Mouse (Mus musculus) limb, embryonic 10.5 days (tissue): ENCODE results near the gene Nexn. TPM values are rescaled to one million over a fixed set of nuclear protein-coding genes. Genes with fewer than 3 reads are reported as not detected.
A peak's percentile ranks its signal among the peaks of the same experiment; 100 is the strongest.
"Not testable (repeated sequence)": the region's sequence is repeated elsewhere in the genome, so short reads cannot be mapped to it uniquely, and the experiment has no call there.

Experiments used
- DNase-seq: peaks from one replicate; pipeline ENCODE4 v3.0.0-alpha.2; 2017; ENCODE audit warnings: low spot score
- H3K27ac ChIP-seq: fragments of 300-500 bp; sonication (generic); 2 replicates; pipeline ENCODE4 v1.5.1; 2016; ENCODE audit warnings: mild to moderate bottlenecking
- H3K27me3 ChIP-seq: fragments of 300-500 bp; sonication (generic); 2 replicates; pipeline ENCODE4 v1.6.1; 2016; ENCODE audit warnings: low read depth, mild to moderate bottlenecking; ENCODE audit not compliant: poor library complexity, severe bottlenecking
- H3K36me3 ChIP-seq: fragments of 300-500 bp; sonication (generic); 2 replicates; pipeline ENCODE4 v1.6.1; 2016; ENCODE audit warnings: mild to moderate bottlenecking, moderate library complexity
- H3K4me1 ChIP-seq: fragments of 300-500 bp; sonication (generic); 2 replicates; pipeline ENCODE4 v1.6.1; 2016
- H3K4me3 ChIP-seq: fragments of 300-500 bp; sonication (generic); 2 replicates; pipeline ENCODE4 v1.5.1; 2016; ENCODE audit warnings: mild to moderate bottlenecking, moderate library complexity
- H3K9me3 ChIP-seq: fragments of 300-500 bp; sonication (generic); replicated peaks from 2 replicates; pipeline ENCODE4 v1.6.1; 2016; ENCODE audit warnings: mild to moderate bottlenecking
- WGBS: fragments of 180-500 bp; shearing (Covaris S2); methylation state at CpG from one replicate; pipeline ENCODE4 v1.1.7; 2016; 5-methylcytosine and 5-hydroxymethylcytosine counted together
- polyA plus RNA-seq: library from polyadenylated mRNA; unstranded; fragments of >200 nt; fragmentation: Nextera tagmentation; extraction: Ambion mirVana; gene quantifications from 2 replicates; pipeline ENCODE4 v1.2.1, GENCODE M21; 2016

Nexn gene
- polyA plus RNA-seq, 1 experiment from 2014 or later, result 3.0 TPM

DNA sequence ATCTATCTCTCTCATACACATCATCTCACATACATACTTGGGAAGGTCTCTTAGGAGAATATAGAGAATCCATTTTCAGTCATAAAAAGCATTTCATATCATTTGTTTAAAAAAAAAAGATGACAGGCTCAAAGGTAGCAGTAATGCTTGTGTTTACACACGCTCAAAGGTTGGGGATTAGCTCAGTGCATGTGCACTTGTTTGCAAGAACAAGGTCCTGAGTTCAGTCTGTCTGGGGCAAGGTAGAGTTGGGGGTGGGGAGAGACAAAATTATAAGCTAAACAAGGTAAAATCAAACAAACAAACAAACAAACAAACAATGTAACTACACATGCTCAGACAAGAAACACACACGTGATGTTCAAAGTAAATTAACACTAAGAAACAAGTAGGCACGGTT is 65.0 kb downstream of the Nexn start:
- Histone ChIP-seq H3K4me1 (no peaks in the 10 kb centered on the region), H3K27ac (no peak overlapping the region), H3K27me3 (no peaks in the 10 kb centered on the region), H3K9me3 (no peaks in the 10 kb centered on the region), H3K4me3 (no peak overlapping the region), H3K36me3 (no peaks in the 10 kb centered on the region)
- no peak for DNase-seq
- 90% methylated on average over 3 of the region's 3 CpGs for WGBS

DNA sequence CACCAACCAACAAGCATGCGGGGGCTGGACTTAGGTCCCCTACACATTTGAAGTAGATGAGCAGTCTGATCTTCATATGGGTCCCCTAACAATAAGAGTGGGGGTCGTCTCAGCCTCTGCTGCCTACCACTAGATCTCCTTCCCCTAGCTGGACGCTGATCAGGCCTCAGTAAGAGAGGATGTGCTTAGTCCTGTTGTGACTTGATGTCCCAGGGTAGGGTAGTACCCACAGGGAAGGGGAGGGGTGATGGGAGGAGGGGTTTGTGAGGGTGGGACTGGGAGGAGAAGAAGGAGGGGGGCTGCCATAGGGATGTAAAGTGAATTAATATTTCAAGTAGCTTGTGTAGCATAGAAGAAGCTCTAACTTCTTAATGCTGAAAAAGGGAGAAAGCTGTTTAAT is 67.0 kb downstream of the Nexn start:
- Histone ChIP-seq H3K4me1 (peaks cover 3% of the 10 kb centered on the region), H3K4me3 (no peak overlapping the region), H3K36me3 (no peaks in the 10 kb centered on the region), H3K27me3 (no peaks in the 10 kb centered on the region), H3K27ac (no peak overlapping the region), H3K9me3 (no peaks in the 10 kb centered on the region)
- WGBS, result 63% methylated on average over 3 of the region's 3 CpGs
- no peak for DNase-seq

DNA sequence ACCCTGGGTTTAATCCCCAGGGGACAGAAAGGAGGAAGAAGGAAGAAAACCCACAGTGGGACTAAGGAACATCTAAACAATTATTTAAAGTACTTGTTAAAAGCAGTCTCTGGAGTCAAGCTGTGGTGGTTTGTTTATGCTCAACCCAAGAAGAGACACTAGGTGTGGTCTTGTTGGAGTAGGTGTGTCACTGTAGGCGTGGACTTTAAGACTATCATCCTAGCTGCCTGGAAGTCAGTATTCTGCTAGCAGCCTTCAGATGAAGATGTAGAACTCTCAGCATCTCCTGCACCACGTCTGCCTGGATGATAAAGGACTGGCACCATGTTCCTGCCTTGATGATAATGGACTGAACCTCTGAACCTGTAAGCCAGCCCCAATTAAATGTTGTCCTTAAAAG is 68.9 kb downstream of the Nexn start:
- H3K27me3 ChIP-seq, H3K9me3 ChIP-seq, DNase-seq, H3K36me3 ChIP-seq, H3K4me3 ChIP-seq, H3K4me1 ChIP-seq, H3K27ac ChIP-seq: not testable (repeated sequence)
- WGBS, result 27% methylated on average over 2 of the region's 2 CpGs

DNA sequence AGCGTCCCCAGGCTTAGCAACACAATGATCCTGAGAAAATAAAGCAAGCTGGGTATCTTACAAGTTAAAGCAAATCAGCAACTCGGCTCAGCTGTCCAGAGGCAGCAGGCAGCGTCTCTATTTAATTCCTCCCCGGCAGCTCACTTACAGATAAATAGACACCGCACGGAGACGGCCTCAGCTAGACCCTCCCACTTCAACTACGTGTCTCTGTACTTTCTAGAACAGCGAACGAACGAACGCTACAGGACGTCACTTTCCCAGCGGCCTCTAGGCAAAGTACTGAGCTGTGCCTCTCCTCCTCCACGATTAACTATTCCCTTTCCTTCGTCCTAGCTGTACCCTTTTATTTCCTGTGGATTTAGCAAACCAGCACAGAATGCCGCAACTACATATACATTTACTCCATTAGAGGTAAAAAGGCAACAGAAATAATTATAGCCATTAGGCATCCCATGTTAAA is 72.5 kb downstream of the Nexn start:
- DNase-seq, result peak; percentile 70
- peaks cover 20% of the 10 kb centered on the region for H3K4me1 ChIP-seq
- no peaks in the 10 kb centered on the region for H3K27me3 ChIP-seq
- H3K36me3 ChIP-seq, result no peaks in the 10 kb centered on the region
- peak overlapping the region; percentile 60 for H3K4me3 ChIP-seq
- H3K27ac ChIP-seq, result peak overlapping the region; percentile 81
- H3K9me3 ChIP-seq, result no peaks in the 10 kb centered on the region
- 1% methylated on average over 17 of the region's 17 CpGs for WGBS

DNA sequence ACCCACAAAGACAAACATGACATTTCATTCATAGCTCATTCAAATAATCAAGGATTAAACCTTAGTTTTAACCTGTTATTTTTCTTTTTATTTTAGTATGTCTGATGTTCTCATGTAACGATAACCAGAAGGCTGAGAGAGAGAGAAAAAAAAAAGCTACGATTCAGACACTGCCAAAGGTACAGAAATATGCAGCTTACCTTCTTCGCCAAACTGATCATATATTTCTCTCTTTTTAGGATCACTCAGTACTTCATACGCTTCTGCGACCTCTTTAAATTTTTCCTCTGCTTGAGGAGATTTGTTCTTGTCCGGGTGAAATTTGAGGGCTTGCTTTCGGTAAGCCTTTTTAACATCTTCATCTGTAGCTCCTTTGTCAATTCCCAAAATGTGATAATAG is 73.0 kb downstream of the Nexn start:
- peak overlapping the region; percentile 60 for H3K4me3 ChIP-seq
- 22% methylated on average over 7 of the region's 7 CpGs for WGBS

DNA sequence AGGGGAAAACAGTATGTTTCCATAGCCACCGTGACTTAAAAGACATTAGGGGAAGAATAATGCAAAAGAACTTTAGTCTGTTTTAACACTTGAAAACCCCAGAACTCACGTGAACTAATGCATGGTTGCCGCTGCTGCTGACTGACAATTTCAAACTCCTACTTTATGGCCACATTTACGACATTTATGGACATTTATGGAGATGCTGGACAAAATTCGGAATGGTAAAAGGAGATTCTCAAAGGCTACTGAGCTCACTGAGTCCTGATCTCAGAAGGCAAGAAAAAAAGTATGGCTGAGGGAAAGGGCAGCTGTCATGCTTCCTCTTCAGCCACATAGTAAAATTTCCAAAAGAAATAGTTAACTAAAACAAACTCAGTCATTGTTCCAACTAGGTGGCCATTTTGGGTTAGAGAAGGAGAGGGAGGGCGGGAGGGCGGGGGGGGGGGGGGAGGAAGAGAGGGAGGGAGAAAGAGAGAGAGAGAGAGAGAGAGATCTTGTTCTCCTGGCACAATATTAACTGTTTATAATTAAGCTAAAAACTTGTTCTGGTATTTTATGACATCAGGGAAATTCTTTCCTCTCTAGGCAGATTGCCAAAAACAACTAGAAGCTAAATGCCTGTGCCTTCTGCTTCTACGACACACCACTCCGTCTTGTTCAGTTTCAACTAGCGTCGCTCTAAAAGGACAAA is 73.8 kb downstream of the Nexn start:
- H3K36me3 ChIP-seq, result no peaks in the 10 kb centered on the region
- peak overlapping the region; percentile 81 for H3K27ac ChIP-seq
- 48% methylated on average over 10 of the region's 11 CpGs for whole genome bisulfite sequencing
- H3K27me3 ChIP-seq, result no peaks in the 10 kb centered on the region
- no peaks in the 10 kb centered on the region for H3K9me3 ChIP-seq
- H3K4me3 ChIP-seq, result peak overlapping the region; percentile 60
- H3K4me1 ChIP-seq, result peaks cover 20% of the 10 kb centered on the region
- no peak for DNase-seq

More for the DNA sequence above, 73.0 kb downstream of the Nexn start:
- H3K27me3 ChIP-seq, result no peaks in the 10 kb centered on the region
- no peaks in the 10 kb centered on the region for H3K9me3 ChIP-seq
- peak overlapping the region; percentile 81 for H3K27ac ChIP-seq
- no peaks in the 10 kb centered on the region for H3K36me3 ChIP-seq
- no peak for DNase-seq
- H3K4me1 ChIP-seq, result peaks cover 20% of the 10 kb centered on the region

DNA sequence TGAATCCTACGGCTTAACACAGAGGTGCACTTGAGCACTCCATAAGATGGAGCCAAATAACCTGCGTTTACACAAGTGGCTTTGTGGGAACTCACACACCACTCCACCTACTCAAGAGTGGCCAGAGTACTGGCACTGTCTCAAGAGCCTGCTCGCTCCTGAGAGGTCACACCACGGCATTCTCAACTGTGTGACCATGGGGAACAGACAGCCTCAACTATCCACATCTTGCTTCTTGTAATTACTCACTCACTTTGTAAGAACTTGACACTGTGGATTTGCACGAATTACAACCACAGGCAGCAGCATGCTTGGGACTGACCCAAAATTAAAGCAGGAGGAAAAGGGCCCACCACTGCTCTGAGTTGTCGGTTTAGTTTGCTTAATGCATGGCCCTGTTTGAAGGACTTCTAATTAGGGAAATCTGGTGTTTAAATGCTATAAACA is 74.3 kb downstream of the Nexn start:
- WGBS, result 23% methylated on average over 6 of the region's 6 CpGs
- Histone ChIP-seq H3K36me3 (no peaks in the 10 kb centered on the region), H3K27me3 (no peaks in the 10 kb centered on the region), H3K4me3 (peak overlapping the region; percentile 60), H3K9me3 (no peaks in the 10 kb centered on the region), H3K27ac (peak overlapping the region; percentile 81), H3K4me1 (peaks cover 20% of the 10 kb centered on the region)
- DNase-seq, result peak; percentile 49

DNA sequence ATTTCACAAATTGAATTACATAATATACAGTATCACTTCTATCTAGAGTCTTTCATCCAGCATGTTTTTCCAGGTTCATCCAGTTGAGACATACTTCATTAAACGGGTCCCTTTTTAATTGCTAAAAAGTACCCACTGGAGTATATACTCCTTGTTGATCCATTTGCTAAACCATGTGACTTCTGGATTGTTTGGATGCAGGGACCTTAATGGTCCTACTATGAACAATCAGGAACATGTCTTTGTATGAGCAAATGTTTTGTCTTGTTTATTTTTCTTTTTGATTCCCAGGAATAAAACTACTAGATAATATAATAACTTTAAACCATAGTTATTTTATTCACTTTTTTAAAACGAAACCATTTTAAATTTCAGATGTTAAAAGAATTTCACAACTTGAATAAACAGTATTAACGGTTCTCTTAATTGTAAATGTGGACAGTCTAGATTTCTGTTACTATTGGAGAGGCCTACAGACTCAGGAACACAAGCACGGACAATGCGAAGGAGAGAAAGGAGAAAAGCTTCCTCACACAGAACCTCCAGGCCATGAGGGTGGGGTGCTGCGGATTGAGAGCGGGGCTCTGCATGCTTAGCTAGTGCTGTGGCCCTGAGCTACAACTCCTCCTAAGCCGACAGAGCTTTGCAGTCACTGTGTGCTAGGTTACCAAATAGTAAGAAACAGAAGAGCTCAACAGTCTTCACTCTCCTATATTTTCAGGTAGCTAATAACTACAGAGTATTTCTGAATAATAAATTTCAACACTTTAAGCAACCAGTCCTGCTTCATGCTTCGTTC is 75.3 kb downstream of the Nexn start:
- no peaks in the 10 kb centered on the region for H3K9me3 ChIP-seq
- no peak for DNase-seq
- peak overlapping the region; percentile 46; the same call in 1 of the 2 replicates for H3K27ac ChIP-seq

DNA sequence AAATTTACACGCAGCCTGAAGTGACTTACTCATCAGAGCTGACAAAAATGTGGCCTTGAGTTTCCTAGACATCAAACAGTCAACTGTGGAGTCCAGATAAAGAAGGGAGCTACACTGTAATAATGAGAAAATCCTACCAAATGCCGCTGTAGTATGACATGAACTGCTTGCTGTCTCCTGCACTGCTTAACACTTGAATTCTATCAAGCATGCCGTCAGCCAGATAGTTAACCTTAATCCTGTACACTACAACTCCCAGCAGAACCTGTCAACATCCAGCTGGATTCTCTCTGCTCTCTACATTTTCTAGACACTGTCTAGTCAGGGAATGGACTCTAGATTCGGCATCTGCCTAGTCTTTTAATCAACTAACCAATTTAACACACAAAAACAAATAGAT is 76.8 kb downstream of the Nexn start:
- H3K4me3 ChIP-seq, result no peak overlapping the region
- no peak overlapping the region for H3K27ac ChIP-seq
- no peaks in the 10 kb centered on the region for H3K27me3 ChIP-seq
- H3K4me1 ChIP-seq, result peaks cover 19% of the 10 kb centered on the region
- no peak for DNase-seq
- H3K9me3 ChIP-seq, result no peaks in the 10 kb centered on the region
- peaks cover 20% of the 10 kb centered on the region for H3K36me3 ChIP-seq
- 80% methylated on average over 4 of the region's 4 CpGs for WGBS

More for the DNA sequence above, 75.3 kb downstream of the Nexn start:
- Histone ChIP-seq H3K36me3 (peaks cover 5% of the 10 kb centered on the region), H3K4me3 (peak overlapping the region; percentile 22; the same call in 1 of the 2 replicates), H3K4me1 (peaks cover 20% of the 10 kb centered on the region), H3K27me3 (no peaks in the 10 kb centered on the region)
- WGBS, result 87% methylated on average over 9 of the region's 9 CpGs

Other genes with a start within 250 kb of the Nexn start
- 2.1 and 4.5 TPM in 2 replicates for gene Gipc2, start 100.1 kb downstream of the Nexn start, polyA plus RNA-seq
- gene Dnajb4, start 56.0 kb downstream of the Nexn start, polyA plus RNA-seq, result 14.0 and 20.7 TPM in 2 replicates
- 412 and 467 TPM in 2 replicates for gene Fubp1, start 55.9 kb downstream of the Nexn start, polyA plus RNA-seq
- gene Miga1, start 74.1 kb upstream of the Nexn start, polyA plus RNA-seq, result 16.8 and 21.5 TPM in 2 replicates
- gene Usp33, start 80.1 kb upstream of the Nexn start, polyA plus RNA-seq, result 46.4 and 52.0 TPM in 2 replicates
- 57.8 and 60.1 TPM in 2 replicates for gene Zzz3, start 129.1 kb upstream of the Nexn start, polyA plus RNA-seq